Mouse (Mus musculus): Measurements from ENCODE around the gene Ranbp3.

GRCm38 (mm10) chr17:56651801-56652200, 21.3 kb upstream of the Ranbp3 start:
- TF ChIP-seq POLR2A (IDR thresholded peaks at IDR 0.05; ENCODE audit: low read depth, low read length) (no peak), CTCF (conservative IDR thresholded peaks at IDR 0.05; ENCODE audit: insufficient read depth, insufficient read length, low read depth, low read length) (no peak)

Data from kidney, adult 2 months (tissue).